8 mouse cellular contexts compared by ENCODE assay signal in the genomic region with DNA sequence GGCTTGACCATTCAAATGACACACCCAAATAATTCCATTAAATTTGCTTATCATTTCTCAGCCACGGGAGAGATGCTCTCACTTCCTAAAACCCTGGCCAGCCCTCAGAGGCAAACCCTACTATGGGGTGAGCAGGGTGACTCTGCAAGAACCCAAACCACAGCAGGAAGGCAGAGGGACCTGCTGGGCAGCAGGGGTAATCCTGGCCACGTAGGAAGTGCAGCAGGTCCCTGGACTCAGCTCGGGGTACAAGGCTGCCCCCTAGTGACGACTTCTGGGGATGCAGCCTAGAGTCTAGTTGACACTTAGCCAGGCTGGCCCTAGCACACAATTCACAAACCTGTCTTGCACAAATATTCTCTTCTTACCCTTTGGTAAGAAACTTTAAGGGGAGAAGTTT. TPM values are rescaled to one million over a fixed set of nuclear protein-coding genes. Genes with fewer than 3 reads are reported as not detected.
DNase-seq lines count a peak whose midpoint lies in the region; ATAC-seq and TF ChIP-seq lines count a peak whose summit lies in the region.

No protein-coding gene starts in this region.

- ATAC-seq in Patski: peak; percentile 74
- ATAC-seq in hindbrain, embryonic 14.5 days (ENCODE audit: low FRiP score): peak; percentile 53

- no peaks in the 10 kb centered on the region for H3K9me3 ChIP-seq in hindbrain, embryonic 14.5 days (ENCODE audit: control insufficient read depth, low read length)

- CTCF ChIA-PET in Patski (lab: Charles Lee): interaction anchor here (0.7 to 1.8 kb wide), 5 partner anchors 15 to 861 kb away, joined by 3 to 6 read pairs (median 4); no protein-coding TSS in a partner anchor

- H3K36me3 ChIP-seq in hindbrain, embryonic 14.5 days (replicated peaks; ENCODE audit: control insufficient read depth, insufficient read depth): no peaks in the 10 kb centered on the region

- DNase-seq in Patski (ENCODE audit: low read depth, low spot score): no peak
- DNase-seq in cerebellum, postnatal 25 days: peak; percentile 84 to 87
- DNase-seq in frontal cortex, postnatal 25 days (ENCODE audit: low spot score in 2 of 2): peak; percentile 92 to 94
- peak; percentile 89 for DNase-seq in hindbrain, embryonic 14.5 days (ENCODE audit: low spot score)
- DNase-seq in layer of hippocampus, postnatal 25 days (ENCODE audit: extremely low spot score in 1 of 2, low spot score in 1 of 2): peak; percentile 82 to 94
- DNase-seq in lung, postnatal 14 days: peak; percentile 85
- peak; percentile 76 for DNase-seq in ovary, postnatal 36 days (ENCODE audit: low spot score)
- DNase-seq in thymus, postnatal 36 days: peak; percentile 58 to 69

- TF ChIP-seq CTCF in Patski (IDR thresholded peaks at IDR 0.05): peak; percentile 85

- peak overlapping the region; percentile 40; the same call in 1 of the 2 replicates for H3K9ac ChIP-seq in hindbrain, embryonic 14.5 days

- H3K4me1 ChIP-seq in hindbrain, embryonic 14.5 days (replicated peaks; ENCODE audit: control insufficient read depth, insufficient read depth, low read length): no peaks in the 10 kb centered on the region; the same call in 1 of the 2 replicates

- H3K4me2 ChIP-seq in hindbrain, embryonic 14.5 days (replicated peaks): peak overlapping the region; percentile 64

- in situ Hi-C loops in Patski (cut with MboI; ENCODE audit: low pct_unique_long_range_greater_than_20kb): loop anchor here (10.0 kb wide), 1 partner anchor 352 kb away; no protein-coding TSS in a partner anchor

- no peaks in the 10 kb centered on the region for H3K27me3 ChIP-seq in Patski
- H3K27me3 ChIP-seq in hindbrain, embryonic 14.5 days (ENCODE audit: control insufficient read depth, insufficient read depth, low read length): peaks cover 13% of the 10 kb centered on the region

- no peak overlapping the region for H3K27ac ChIP-seq in hindbrain, embryonic 14.5 days

- POLR2A ChIA-PET in Patski (lab: Charles Lee): interaction anchor here (0.7 kb wide), 1 partner anchor 41 kb away, joined by 4 read pairs; no protein-coding TSS in a partner anchor

- WGBS in hindbrain, embryonic 14.5 days: 3% methylated on average over 4 of the region's 4 CpGs

- peak overlapping the region; percentile 31 for H3K4me3 ChIP-seq in hindbrain, embryonic 14.5 days (replicated peaks; ENCODE audit: low read length)

RNA-seq across cellular contexts. Expression of a gene that starts 2.7 kb away (rescaled TPM):
- polyA plus RNA-seq in Patski (2021): 0.68 TPM
- polyA plus RNA-seq in hindbrain, embryonic 14.5 days (2014; fragmentation: Nextera tagmentation; extraction: Ambion mirVana): 5.0 and 7.0 TPM in 2 replicates
- total RNA-seq in layer of hippocampus, postnatal 25 days (2021): 1 to 10 TPM; 6.8 to 8.2 TPM
